Comparison of ENCODE assay signal across 8 mouse cellular contexts in the genomic region with DNA sequence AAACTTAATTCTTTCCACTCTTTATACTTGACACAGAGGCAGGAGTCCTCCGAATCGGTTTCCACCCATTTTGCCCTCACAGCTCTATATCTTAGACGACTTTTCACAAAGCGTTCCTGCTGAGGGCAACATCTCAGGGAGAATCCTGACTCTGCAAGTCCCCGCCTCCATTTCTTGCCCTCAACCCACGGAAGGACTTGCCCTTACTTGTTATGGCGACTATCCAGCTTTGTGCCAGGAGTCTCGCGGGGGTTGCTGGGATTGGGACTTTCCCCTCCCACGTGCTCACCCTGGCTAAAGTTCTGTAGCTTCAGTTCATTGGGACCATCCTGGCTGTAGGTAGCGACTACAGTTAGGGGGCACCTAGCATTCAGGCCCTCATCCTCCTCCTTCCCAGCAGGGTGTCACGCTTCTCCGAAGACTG. TPM values are rescaled to one million over a fixed set of nuclear protein-coding genes. Genes with fewer than 3 reads are reported as not detected.
A peak's percentile ranks its signal among the peaks of the same experiment; 100 is the strongest.
DNase-seq lines count a peak whose midpoint lies in the region; ATAC-seq lines count a peak whose summit lies in the region.

Gene Wrap53 (minus strand): TSS at position 165 of the 424 bp plus-strand sequence.
Gene Trp53 (plus strand): TSS at position 269 of the 424 bp plus-strand sequence.

- H3K27me3 ChIP-seq in heart, embryonic 14.5 days (ENCODE audit: control insufficient read depth, insufficient read depth, low read length): no peaks in the 10 kb centered on the region
- H3K27me3 ChIP-seq in liver, embryonic 13.5 days: no peaks in the 10 kb centered on the region
- no peaks in the 10 kb centered on the region for H3K27me3 ChIP-seq in stomach, embryonic 16.5 days (ENCODE audit: control insufficient read depth, insufficient read depth, low read length)

- H3K27ac ChIP-seq in heart, embryonic 14.5 days (replicated peaks in 1 of 2; ENCODE audit: control insufficient read depth in 1 of 2, insufficient read depth in 1 of 2, low read depth in 2 of 2, low read length in 2 of 2): peak within 1 kb of the TSS; percentile 91 to 97
- H3K27ac ChIP-seq in liver, embryonic 13.5 days: peak within 1 kb of the TSS; percentile 96
- H3K27ac ChIP-seq in stomach, embryonic 16.5 days (ENCODE audit: low read length): peak within 1 kb of the TSS; percentile 97

- peaks cover 12 to 23% of the 10 kb centered on the region in 2 experiments for H3K4me1 ChIP-seq in heart, embryonic 14.5 days (ENCODE audit: control insufficient read depth in 2 of 2, insufficient read depth in 2 of 2, low read length in 2 of 2)
- peaks cover 71% of the 10 kb centered on the region for H3K4me1 ChIP-seq in liver, embryonic 13.5 days (replicated peaks)
- H3K4me1 ChIP-seq in stomach, embryonic 16.5 days (ENCODE audit: control insufficient read depth, insufficient read depth, low read length): peaks cover 26% of the 10 kb centered on the region

- H3K36me3 ChIP-seq in heart, embryonic 14.5 days (ENCODE audit: control insufficient read depth, insufficient read depth, low read length): peaks cover 25% of the 10 kb centered on the region
- peaks cover 38% of the 10 kb centered on the region for H3K36me3 ChIP-seq in liver, embryonic 13.5 days
- no peaks in the 10 kb centered on the region for H3K36me3 ChIP-seq in stomach, embryonic 16.5 days (ENCODE audit: control insufficient read depth, insufficient read depth, low read length)

- peak; percentile 82 for DNase-seq in c-Kit-negative CD71-positive TER-119-positive erythroid progenitor cells, embryonic 14.5 days (ENCODE audit: low read depth, low spot score)
- peak; percentile 87 for DNase-seq in fibroblast of lung, adult 2 months (ENCODE audit: low read depth)
- peak; percentile 96 for DNase-seq in kidney, postnatal 14 days
- DNase-seq in liver, embryonic 13.5 days: peak; percentile 89
- DNase-seq in neural tube, embryonic 10.5 days (ENCODE audit: extremely low spot score, low spot score): peak; percentile 84

- under 1% methylated on average over 13 of the region's 13 CpGs for WGBS in heart, embryonic 14.5 days
- WGBS in liver, embryonic 13.5 days (ENCODE audit: insufficient replicate concordance): under 1% methylated on average over 13 of the region's 13 CpGs
- WGBS in stomach, embryonic 16.5 days: under 1% methylated on average over 13 of the region's 13 CpGs

- ATAC-seq in CD4-positive, CD25-positive, alpha-beta regulatory T cell, adult 4 months: peak; percentile 64
- peak; percentile 68 for ATAC-seq in heart, embryonic 14.5 days (ENCODE audit: insufficient number of reproducible peaks, insufficient read depth, low FRiP score, low read depth)
- ATAC-seq in liver, embryonic 13.5 days (ENCODE audit: low read depth): peak; percentile 55
- ATAC-seq in stomach, embryonic 16.5 days (ENCODE audit: insufficient read depth, low FRiP score): peak; percentile 70

- no peaks in the 10 kb centered on the region for H3K9me3 ChIP-seq in heart, embryonic 14.5 days (ENCODE audit: control insufficient read depth, low read length)
- no peaks in the 10 kb centered on the region for H3K9me3 ChIP-seq in liver, embryonic 13.5 days (replicated peaks)
- no peaks in the 10 kb centered on the region for H3K9me3 ChIP-seq in stomach, embryonic 16.5 days (replicated peaks; ENCODE audit: control insufficient read depth, low read length)

- H3K4me2 ChIP-seq in heart, embryonic 14.5 days (ENCODE audit: low read length): peak within 1 kb of the TSS; percentile 75
- H3K4me2 ChIP-seq in liver, embryonic 13.5 days: peak within 1 kb of the TSS; percentile 93
- H3K4me2 ChIP-seq in stomach, embryonic 16.5 days (ENCODE audit: low read depth, low read length): peak within 1 kb of the TSS; percentile 72

- peak within 1 kb of the TSS; percentile 68 to 79 for H3K4me3 ChIP-seq in heart, embryonic 14.5 days (ENCODE audit: control insufficient read depth in 1 of 2, insufficient read depth in 1 of 2, low read depth in 1 of 2, low read length in 2 of 2)
- peak within 1 kb of the TSS; percentile 76 for H3K4me3 ChIP-seq in liver, embryonic 13.5 days (replicated peaks)
- peak within 1 kb of the TSS; percentile 87 for H3K4me3 ChIP-seq in stomach, embryonic 16.5 days (replicated peaks; ENCODE audit: low read length)

- H3K9ac ChIP-seq in heart, embryonic 14.5 days (ENCODE audit: low read length): peak within 1 kb of the TSS; percentile 86
- peak within 1 kb of the TSS; percentile 88 for H3K9ac ChIP-seq in liver, embryonic 13.5 days
- H3K9ac ChIP-seq in stomach, embryonic 16.5 days (ENCODE audit: low read length): peak within 1 kb of the TSS; percentile 90

RNA-seq across cellular contexts. Expression of gene Wrap53, which starts in this region (rescaled TPM):
- polyA plus RNA-seq in CD4-positive, CD25-positive, alpha-beta regulatory T cell, adult 4 months (2017; shearing (Covaris generic)): 10 to 100 TPM; 23.0 to 31.9 TPM
- polyA plus RNA-seq in heart, embryonic 14.5 days (2014; fragmentation: Nextera tagmentation; extraction: Ambion mirVana): 11.1 and 14.3 TPM in 2 replicates
- 23.1 and 23.7 TPM in 2 replicates for polyA plus RNA-seq in liver, embryonic 13.5 days (2015; fragmentation: Nextera tagmentation; extraction: Ambion mirVana)
- 19.3 and 21.6 TPM in 2 replicates for polyA plus RNA-seq in stomach, embryonic 16.5 days (2015; fragmentation: Nextera tagmentation; extraction: Ambion mirVana)

RNA-seq across cellular contexts. Expression of gene Trp53, which starts in this region (rescaled TPM):
- polyA plus RNA-seq in CD4-positive, CD25-positive, alpha-beta regulatory T cell, adult 4 months (2017; shearing (Covaris generic)): 100 to 1,000 TPM; 307 to 416 TPM
- polyA plus RNA-seq in heart, embryonic 14.5 days (2014; fragmentation: Nextera tagmentation; extraction: Ambion mirVana): 71.2 and 71.9 TPM in 2 replicates
- 83.0 and 90.4 TPM in 2 replicates for polyA plus RNA-seq in liver, embryonic 13.5 days (2015; fragmentation: Nextera tagmentation; extraction: Ambion mirVana)
- 118 and 120 TPM in 2 replicates for polyA plus RNA-seq in stomach, embryonic 16.5 days (2015; fragmentation: Nextera tagmentation; extraction: Ambion mirVana)

Comparison
In these comparisons a context has a peak if more than half of its experiments do, and no peak if none do; other contexts are left out.
1. Peak in every context shown above with its lines: DNase-seq, ATAC-seq, H3K4me3 ChIP-seq and H3K27ac ChIP-seq.